Mouse (Mus musculus) lung, postnatal 0 days (tissue): ENCODE results near the gene Arsb.

Experiments
- CTCF ChIP-seq: IDR thresholded peaks from 2 replicates; pipeline ENCODE4 v1.5.1; 2016; ENCODE audit warnings: antibody characterized with exemption, mild to moderate bottlenecking
- EP300 ChIP-seq: IDR thresholded peaks from 2 replicates; pipeline ENCODE4 v1.6.1; 2016; ENCODE audit warnings: antibody characterized with exemption, mild to moderate bottlenecking, control low read depth

DNA sequence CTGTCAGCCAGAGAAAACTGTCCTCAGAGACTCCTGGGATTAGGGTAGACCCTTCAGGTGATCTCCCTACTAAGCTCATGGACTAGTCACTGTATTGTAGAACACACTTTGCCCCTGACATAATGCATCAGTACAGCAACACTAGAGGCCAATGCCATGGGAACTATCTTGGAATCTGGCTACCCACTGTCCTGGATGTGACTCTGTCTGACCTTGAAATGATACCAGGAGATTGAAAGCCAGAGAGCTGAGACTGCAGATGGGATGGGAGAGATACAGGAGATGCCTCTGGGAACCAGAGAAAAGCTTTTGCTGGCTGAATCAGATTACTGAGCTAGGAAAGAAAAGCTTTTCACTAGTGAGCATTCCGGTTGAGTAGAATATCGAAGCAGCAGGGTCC is 130.7 kb downstream of the Arsb start:
- TF ChIP-seq CTCF (no peak), EP300 (no peak)
